Mouse (Mus musculus) neural tube, embryonic 11.5 days (tissue): ENCODE measurements around the gene Slc28a1. TPM values are rescaled to one million over a fixed set of nuclear protein-coding genes. Genes with fewer than 3 reads are reported as not detected.

ENCODE experiments used
- ATAC-seq: fragments of 200-750 bp; cut with Nextera tagmentation; 2 replicates; pipeline ENCODE4 v1.8.0; 2017; ENCODE audit warnings: moderate number of reproducible peaks, mild to moderate bottlenecking, moderate TSS enrichment, moderate library complexity; ENCODE audit not compliant: insufficient read depth, low FRiP score, low TSS enrichment
- DNase-seq: peaks from one replicate; pipeline ENCODE4 v3.0.0-alpha.2; 2015; ENCODE audit warnings: low spot score
- H3K27ac ChIP-seq: fragments of 300-500 bp; sonication (generic); 2 replicates; pipeline ENCODE4 v1.5.1; 2014; ENCODE audit warnings: low read depth, mild to moderate bottlenecking, low read length
- H3K27me3 ChIP-seq: fragments of 300-500 bp; sonication (generic); 2 replicates; pipeline ENCODE4 v1.6.1; 2014; ENCODE audit warnings: mild to moderate bottlenecking, low read length, mixed read lengths; ENCODE audit not compliant: control insufficient read depth, insufficient read depth
- H3K36me3 ChIP-seq: fragments of 300-500 bp; sonication (generic); 2 replicates; pipeline ENCODE4 v1.6.1; 2014; ENCODE audit warnings: mild to moderate bottlenecking, low read length, moderate library complexity, mixed read lengths; ENCODE audit not compliant: control insufficient read depth, insufficient read depth
- H3K4me1 ChIP-seq: fragments of 300-500 bp; sonication (generic); 2 replicates; pipeline ENCODE4 v1.6.1; 2014; ENCODE audit warnings: low read length, mixed read lengths; ENCODE audit not compliant: control insufficient read depth, insufficient read depth
- H3K4me2 ChIP-seq: fragments of 300-500 bp; sonication (generic); 2 replicates; pipeline ENCODE4 v1.6.1; 2014; ENCODE audit warnings: low read depth, mild to moderate bottlenecking, moderate library complexity
- H3K4me3 ChIP-seq: fragments of 300-500 bp; sonication (generic); 2 replicates; pipeline ENCODE4 v1.5.1; 2014; ENCODE audit warnings: low read depth, low read length
- H3K9ac ChIP-seq: fragments of 300-500 bp; sonication (generic); 2 replicates; pipeline ENCODE4 v1.6.1; 2014; ENCODE audit warnings: mild to moderate bottlenecking, low read length
- H3K9me3 ChIP-seq: fragments of 300-500 bp; sonication (generic); 2 replicates; pipeline ENCODE4 v1.6.1; 2016; ENCODE audit warnings: low read length; ENCODE audit not compliant: control insufficient read depth
- WGBS: fragments of 180-500 bp; shearing (Covaris S2); extraction: QIAGEN DNeasy Blood & Tissue Kit; methylation state at CpG from one replicate; pipeline ENCODE4 v1.1.7; 2014; 5-methylcytosine and 5-hydroxymethylcytosine counted together
- polyA plus RNA-seq: library from polyadenylated mRNA; unstranded; fragments of >200 nt; fragmentation: Nextera tagmentation; extraction: Ambion mirVana; gene quantifications from 2 replicates; pipeline ENCODE4 v1.2.1, GENCODE M21; 2014

Slc28a1 gene
- polyA plus RNA-seq, 1 experiment from 2014 or later, result not detected

- Histone ChIP-seq H3K4me3 (no peak overlapping the region), H3K4me1 (no peaks in the 10 kb centered on the region), H3K27ac (no peak overlapping the region), H3K9ac (no peak overlapping the region; the same call in 1 of the 2 replicates), H3K36me3 (no peaks in the 10 kb centered on the region), H3K4me2 (no peak overlapping the region), H3K27me3 (no peaks in the 10 kb centered on the region), H3K9me3 (no peaks in the 10 kb centered on the region)
- WGBS, result 60% methylated on average over 18 of the region's 18 CpGs
- ATAC-seq (no peak), DNase-seq (no peak)
Measured at GRCm38 (mm10) chr7:81093420-81093965, 21.1 kb upstream of the Slc28a1 start.

DNA sequence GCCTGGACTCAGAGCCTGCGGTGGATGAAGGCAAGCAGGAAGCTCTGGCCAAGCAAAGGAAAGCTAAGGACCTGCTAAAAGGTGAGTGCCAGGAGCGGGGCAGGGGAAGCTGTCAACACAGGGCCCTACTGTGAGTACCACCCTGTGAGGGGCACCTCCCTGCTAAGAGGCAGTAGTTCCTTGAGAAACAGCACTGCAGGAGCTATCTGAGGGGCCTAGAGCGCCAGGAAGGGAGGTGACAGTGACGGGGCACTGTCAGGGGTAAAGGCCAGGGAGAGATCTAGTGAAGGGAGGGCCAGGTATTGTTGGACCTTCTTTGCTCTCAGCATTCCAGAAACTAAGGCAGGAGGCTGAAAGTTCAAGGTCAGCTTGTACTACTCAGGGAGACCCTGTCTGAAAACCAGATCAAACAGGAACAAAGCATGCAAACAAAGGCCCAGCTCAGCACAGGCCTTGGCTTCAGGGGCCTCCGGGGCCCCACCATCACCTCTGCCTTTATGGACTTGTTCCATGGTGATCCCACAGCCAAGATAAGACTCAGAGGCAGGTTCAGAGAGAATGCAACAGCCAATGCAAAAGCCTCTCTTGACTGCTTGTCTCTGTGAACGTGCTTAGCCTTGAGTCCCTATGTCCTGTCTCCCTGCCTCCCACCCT lies 20.4 kb upstream of the Slc28a1 start:
- ATAC-seq (no peak), DNase-seq (no peak)
- no peaks in the 10 kb centered on the region for H3K27me3 ChIP-seq
- no peak overlapping the region for H3K4me2 ChIP-seq
- H3K36me3 ChIP-seq, result no peaks in the 10 kb centered on the region
- no peaks in the 10 kb centered on the region for H3K9me3 ChIP-seq
- H3K4me3 ChIP-seq, result no peak overlapping the region
- no peaks in the 10 kb centered on the region for H3K4me1 ChIP-seq
- H3K9ac ChIP-seq, result no peak overlapping the region; the same call in 1 of the 2 replicates
- no peak overlapping the region for H3K27ac ChIP-seq
- WGBS, result 82% methylated on average over 6 of the region's 6 CpGs

DNA sequence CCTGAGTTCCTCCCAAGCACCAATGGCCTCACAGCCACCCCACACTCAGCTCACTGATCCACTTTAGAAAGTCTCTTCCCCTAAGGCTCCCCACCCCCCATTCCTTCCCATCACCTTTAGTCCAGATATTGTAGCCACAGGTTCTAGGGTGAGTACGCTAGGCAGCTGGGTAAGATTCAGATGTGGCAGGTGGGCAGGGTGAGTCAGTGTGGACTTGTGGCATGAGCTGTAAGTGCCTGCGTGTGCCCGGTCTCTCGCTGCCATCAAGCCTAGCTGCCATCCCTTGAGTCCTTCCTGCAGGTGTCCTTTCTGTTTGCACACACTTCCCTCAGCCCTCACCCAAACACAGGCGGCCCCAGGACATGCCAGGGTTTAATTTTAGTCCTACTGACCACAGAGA lies 14.3 kb upstream of the Slc28a1 start:
- H3K36me3 ChIP-seq, result no peaks in the 10 kb centered on the region
- H3K9me3 ChIP-seq, result no peaks in the 10 kb centered on the region
- no peaks in the 10 kb centered on the region for H3K4me1 ChIP-seq
- no peak for DNase-seq
- H3K27me3 ChIP-seq, result no peaks in the 10 kb centered on the region
- H3K27ac ChIP-seq, result no peak overlapping the region
- WGBS, result 83% methylated on average over 5 of the region's 5 CpGs
- H3K9ac ChIP-seq, result no peak overlapping the region
- H3K4me3 ChIP-seq, result no peak overlapping the region
- no peak for ATAC-seq
- H3K4me2 ChIP-seq, result no peak overlapping the region

- H3K4me1 ChIP-seq, result no peaks in the 10 kb centered on the region
- WGBS, result 94% methylated on average over 7 of the region's 7 CpGs
- H3K9ac ChIP-seq, result no peak overlapping the region
- DNase-seq (no peak), ATAC-seq (no peak)
- no peak overlapping the region for H3K4me2 ChIP-seq
- H3K27me3 ChIP-seq, result no peaks in the 10 kb centered on the region
- H3K9me3 ChIP-seq, result no peaks in the 10 kb centered on the region
- H3K27ac ChIP-seq, result no peak overlapping the region
- no peak overlapping the region for H3K4me3 ChIP-seq
- no peaks in the 10 kb centered on the region for H3K36me3 ChIP-seq
Measured at GRCm38 (mm10) chr7:81102854-81103253, 11.7 kb upstream of the Slc28a1 start.

DNA sequence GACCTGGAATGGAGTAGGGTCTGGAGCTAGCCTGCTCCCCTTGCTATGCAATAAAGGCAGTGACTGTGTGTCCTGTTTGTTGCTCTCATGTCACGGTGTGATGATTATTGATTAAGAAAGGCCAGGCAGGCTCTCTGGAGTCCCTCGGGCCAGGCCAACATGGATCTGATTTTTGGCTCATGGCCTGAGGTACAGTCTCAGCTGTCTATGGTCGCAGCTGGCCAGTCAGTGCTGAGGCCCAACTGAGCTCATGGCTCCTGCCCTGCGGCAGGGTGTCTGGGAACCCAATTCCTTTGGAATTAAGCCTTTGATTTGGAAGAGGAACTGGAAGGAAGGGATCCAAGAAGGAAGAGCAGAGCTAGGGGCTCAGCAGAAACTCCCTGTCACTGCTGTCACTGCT lies 9.1 kb upstream of the Slc28a1 start:
- ATAC-seq (no peak), DNase-seq (no peak)
- Histone ChIP-seq H3K9me3 (no peaks in the 10 kb centered on the region), H3K9ac (no peak overlapping the region), H3K36me3 (no peaks in the 10 kb centered on the region), H3K4me3 (no peak overlapping the region), H3K27ac (no peak overlapping the region), H3K4me1 (no peaks in the 10 kb centered on the region), H3K4me2 (no peak overlapping the region), H3K27me3 (no peaks in the 10 kb centered on the region)
- WGBS, result 83% methylated on average over 4 of the region's 4 CpGs

GRCm38 (mm10) chr7:81108226-81108625 lies 6.4 kb upstream of the Slc28a1 start:
- Histone ChIP-seq H3K27ac (no peak overlapping the region), H3K36me3 (no peaks in the 10 kb centered on the region), H3K4me2 (no peak overlapping the region), H3K4me3 (no peak overlapping the region), H3K9me3 (no peaks in the 10 kb centered on the region), H3K4me1 (no peaks in the 10 kb centered on the region), H3K9ac (no peak overlapping the region), H3K27me3 (no peaks in the 10 kb centered on the region)
- no peak for ATAC-seq
- 89% methylated on average over 5 of the region's 5 CpGs for whole genome bisulfite sequencing
- DNase-seq, result no peak

DNA sequence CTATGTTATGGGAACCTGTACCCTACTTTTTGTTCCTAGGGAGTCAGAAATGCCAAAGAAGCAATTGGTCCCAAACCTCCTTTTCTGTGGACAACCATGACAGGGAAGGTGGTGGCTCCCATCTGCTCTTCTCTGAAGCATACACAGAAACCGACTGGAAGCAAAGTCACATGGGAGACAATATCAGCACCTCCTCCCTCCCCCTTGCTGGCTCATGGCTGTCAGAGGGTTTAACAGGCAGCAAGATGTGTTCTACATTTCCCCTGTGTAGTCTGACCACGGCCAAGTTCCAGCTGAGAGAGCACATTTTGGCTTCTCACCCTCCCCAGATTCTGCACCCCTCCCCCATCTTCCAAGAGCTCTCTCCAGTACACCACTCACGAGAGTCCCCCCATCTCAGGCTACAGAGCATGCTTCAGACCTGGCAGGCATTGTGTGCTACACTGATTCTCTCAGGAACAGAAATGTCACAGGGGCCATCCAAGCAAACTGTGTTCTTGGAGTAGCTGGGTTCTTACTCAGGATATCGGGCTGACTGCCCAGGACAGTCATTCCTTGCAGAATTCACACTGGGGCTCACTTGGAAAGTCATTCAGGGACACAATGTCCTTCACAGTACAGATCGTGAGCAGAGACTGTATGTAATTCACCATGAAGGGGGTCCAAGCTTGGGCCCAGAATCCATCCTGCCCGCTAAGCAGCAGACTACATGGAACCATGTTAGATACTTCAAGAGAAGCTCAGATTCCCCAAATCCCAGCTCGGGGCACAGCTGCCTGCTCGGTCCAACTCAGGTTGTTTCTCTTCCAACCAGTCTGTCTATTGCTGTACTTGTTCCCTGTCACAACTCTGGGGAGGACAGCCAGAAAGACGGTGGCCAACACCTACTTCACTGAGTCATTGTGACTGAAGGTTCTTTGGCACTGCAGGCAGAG lies 4.6 kb upstream of the Slc28a1 start:
- H3K4me3 ChIP-seq, result no peak overlapping the region
- no peak overlapping the region for H3K27ac ChIP-seq
- no peak for ATAC-seq
- H3K27me3 ChIP-seq, result no peaks in the 10 kb centered on the region
- WGBS, result 74% methylated on average over 9 of the region's 9 CpGs
- H3K9ac ChIP-seq, result no peak overlapping the region
- H3K4me1 ChIP-seq, result no peaks in the 10 kb centered on the region
- H3K4me2 ChIP-seq, result no peak overlapping the region
- no peak for DNase-seq
- no peaks in the 10 kb centered on the region for H3K36me3 ChIP-seq
- no peaks in the 10 kb centered on the region for H3K9me3 ChIP-seq

- no peaks in the 10 kb centered on the region for H3K27me3 ChIP-seq
- no peaks in the 10 kb centered on the region for H3K4me1 ChIP-seq
- H3K36me3 ChIP-seq, result no peaks in the 10 kb centered on the region
- no peak overlapping the region for H3K4me3 ChIP-seq
- 85% methylated on average over 4 of the region's 4 CpGs for WGBS
- no peak overlapping the region for H3K4me2 ChIP-seq
- no peak overlapping the region for H3K9ac ChIP-seq
- H3K9me3 ChIP-seq, result no peaks in the 10 kb centered on the region
- ATAC-seq (no peak), DNase-seq (no peak)
- no peak overlapping the region for H3K27ac ChIP-seq
Measured at GRCm38 (mm10) chr7:81110791-81111190, 3.8 kb upstream of the Slc28a1 start.
